In genomic region chr10:119725363-119725762, GRCm38 (mm10) we compare ENCODE assay signal across 26 mouse cellular contexts.
DNase-seq lines count a peak whose midpoint lies in the region; ATAC-seq lines count a peak whose summit lies in the region.
"Had no signal": no experiment of that assay in that cellular context is flagged by ENCODE, and none has a peak within 500 bp of the region (broad histone marks: within the 10 kb centered on the region; RNA-seq: fewer than 3 reads in every experiment).

No protein-coding gene starts in this region.

- peaks cover 43% of the 10 kb centered on the region for H3K4me1 ChIP-seq in hindbrain, embryonic 10.5 days (replicated peaks)
- peaks cover 24% of the 10 kb centered on the region for H3K4me1 ChIP-seq in hindbrain, embryonic 14.5 days (replicated peaks; ENCODE audit: control insufficient read depth, insufficient read depth, low read length)
- H3K4me1 ChIP-seq in neural tube, embryonic 14.5 days (ENCODE audit: control insufficient read depth, insufficient read depth, low read length) = peaks cover 14% of the 10 kb centered on the region; the same call in 1 of the 2 replicates
- peaks cover 38% of the 10 kb centered on the region for H3K4me1 ChIP-seq in neural tube, embryonic 15.5 days
- peaks cover 47% of the 10 kb centered on the region for H3K4me1 ChIP-seq in hindbrain, embryonic 13.5 days (replicated peaks)

- DNase-seq in hindbrain, embryonic 10.5 days (ENCODE audit: low spot score) = no peak
- no peak for DNase-seq in hindbrain, embryonic 14.5 days (ENCODE audit: low spot score)
- peak; percentile 43 for DNase-seq in retina, postnatal 1 day
- DNase-seq in ovary, postnatal 10 days (ENCODE audit: low spot score) = no peak
- DNase-seq in ovary, postnatal 14 days (ENCODE audit: low spot score) = no peak
- DNase-seq: adrenal gland, adult 2 months; B cell, adult 2 months; cerebellum, adult 11 months; cerebellum, adult 2 months; cerebellum, adult 9-11 months; cerebellum, postnatal 25 days; gastrocnemius, postnatal 10 days; gastrocnemius, postnatal 36 days; heart, postnatal 4 days had no signal

- no peak overlapping the region for H3K4me3 ChIP-seq in hindbrain, embryonic 10.5 days
- H3K4me3 ChIP-seq in hindbrain, embryonic 14.5 days (replicated peaks; ENCODE audit: low read length) = no peak overlapping the region
- no peak overlapping the region for H3K4me3 ChIP-seq in neural tube, embryonic 14.5 days (ENCODE audit: low read depth, low read length)
- no peak overlapping the region for H3K4me3 ChIP-seq in neural tube, embryonic 15.5 days (replicated peaks)
- no peak overlapping the region for H3K4me3 ChIP-seq in hindbrain, embryonic 13.5 days
- H3K4me3 ChIP-seq: erythroblast, embryonic 14.5 days; forebrain, embryonic 12.5 days; forebrain, embryonic 15.5 days; heart, adult 2 months; heart, embryonic 10.5 days; heart, embryonic 13.5 days had no signal

- peak overlapping the region; percentile 59; the same call in 1 of the 2 replicates for H3K27ac ChIP-seq in hindbrain, embryonic 10.5 days
- no peak overlapping the region for H3K27ac ChIP-seq in hindbrain, embryonic 14.5 days
- H3K27ac ChIP-seq in neural tube, embryonic 14.5 days (ENCODE audit: low read depth, low read length) = no peak overlapping the region
- H3K27ac ChIP-seq in neural tube, embryonic 15.5 days (replicated peaks) = no peak overlapping the region
- H3K27ac ChIP-seq in hindbrain, embryonic 13.5 days = 0 out of 2 replicates have a peak overlapping the region, but pooled peaks have one; percentile 37
- H3K27ac ChIP-seq: forebrain, embryonic 12.5 days; forebrain, embryonic 15.5 days; heart, adult 2 months; heart, embryonic 10.5 days; heart, embryonic 13.5 days had no signal

- no peaks in the 10 kb centered on the region for H3K36me3 ChIP-seq in hindbrain, embryonic 10.5 days
- H3K36me3 ChIP-seq in hindbrain, embryonic 14.5 days (replicated peaks; ENCODE audit: control insufficient read depth, insufficient read depth) = no peaks in the 10 kb centered on the region
- H3K36me3 ChIP-seq in neural tube, embryonic 14.5 days (ENCODE audit: control insufficient read depth, insufficient read depth, low read length) = no peaks in the 10 kb centered on the region
- no peaks in the 10 kb centered on the region for H3K36me3 ChIP-seq in neural tube, embryonic 15.5 days
- no peaks in the 10 kb centered on the region for H3K36me3 ChIP-seq in hindbrain, embryonic 13.5 days
- H3K36me3 ChIP-seq: forebrain, embryonic 12.5 days; forebrain, embryonic 15.5 days; G1E; heart, embryonic 10.5 days; heart, embryonic 13.5 days had no signal

- no peak overlapping the region for H3K4me2 ChIP-seq in hindbrain, embryonic 14.5 days (replicated peaks)
- no peak overlapping the region for H3K4me2 ChIP-seq in neural tube, embryonic 14.5 days (ENCODE audit: low read depth, low read length)
- no peak overlapping the region for H3K4me2 ChIP-seq in neural tube, embryonic 15.5 days
- no peak overlapping the region for H3K4me2 ChIP-seq in hindbrain, embryonic 13.5 days
- H3K4me2 ChIP-seq: forebrain, embryonic 12.5 days; forebrain, embryonic 15.5 days; heart, embryonic 13.5 days had no signal

- 64% methylated on average over 5 of the region's 5 CpGs for WGBS in hindbrain, embryonic 10.5 days
- 49% methylated on average over 5 of the region's 5 CpGs for WGBS in hindbrain, embryonic 14.5 days
- 44% methylated on average over 5 of the region's 5 CpGs for WGBS in neural tube, embryonic 14.5 days
- 41% methylated on average over 5 of the region's 5 CpGs for WGBS in neural tube, embryonic 15.5 days
- WGBS in hindbrain, embryonic 13.5 days = 39% methylated on average over 5 of the region's 5 CpGs

- no peak for ATAC-seq in hindbrain, embryonic 14.5 days (ENCODE audit: low FRiP score)
- peak; percentile 39; the same call in 1 of the 2 replicates for ATAC-seq in neural tube, embryonic 14.5 days (ENCODE audit: low read depth)
- no peak for ATAC-seq in neural tube, embryonic 15.5 days (ENCODE audit: low FRiP score)
- ATAC-seq in hindbrain, embryonic 13.5 days (ENCODE audit: low FRiP score) = no peak
- ATAC-seq: forebrain, embryonic 15.5 days; intestine, postnatal 0 days had no signal

- no peaks in the 10 kb centered on the region for H3K9me3 ChIP-seq in hindbrain, embryonic 10.5 days
- H3K9me3 ChIP-seq in hindbrain, embryonic 14.5 days (ENCODE audit: control insufficient read depth, low read length) = no peaks in the 10 kb centered on the region
- no peaks in the 10 kb centered on the region for H3K9me3 ChIP-seq in neural tube, embryonic 14.5 days (ENCODE audit: control insufficient read depth, low read length)
- H3K9me3 ChIP-seq in neural tube, embryonic 15.5 days (replicated peaks) = no peaks in the 10 kb centered on the region
- no peaks in the 10 kb centered on the region for H3K9me3 ChIP-seq in hindbrain, embryonic 13.5 days
- H3K9me3 ChIP-seq: forebrain, embryonic 12.5 days; forebrain, embryonic 15.5 days; heart, embryonic 10.5 days; heart, embryonic 13.5 days had no signal

- no peaks in the 10 kb centered on the region for H3K27me3 ChIP-seq in hindbrain, embryonic 10.5 days (ENCODE audit: insufficient read depth, poor library complexity, severe bottlenecking)
- no peaks in the 10 kb centered on the region for H3K27me3 ChIP-seq in hindbrain, embryonic 14.5 days (ENCODE audit: control insufficient read depth, insufficient read depth, low read length)
- no peaks in the 10 kb centered on the region for H3K27me3 ChIP-seq in neural tube, embryonic 14.5 days (ENCODE audit: control insufficient read depth, insufficient read depth, low read length)
- H3K27me3 ChIP-seq in neural tube, embryonic 15.5 days (replicated peaks) = no peaks in the 10 kb centered on the region
- no peaks in the 10 kb centered on the region for H3K27me3 ChIP-seq in hindbrain, embryonic 13.5 days
- H3K27me3 ChIP-seq: CH12.LX; forebrain, embryonic 12.5 days; forebrain, embryonic 15.5 days; heart, embryonic 13.5 days had no signal

- H3K9ac ChIP-seq in hindbrain, embryonic 14.5 days = no peak overlapping the region
- no peak overlapping the region for H3K9ac ChIP-seq in neural tube, embryonic 14.5 days (replicated peaks; ENCODE audit: low read depth, low read length)
- no peak overlapping the region for H3K9ac ChIP-seq in neural tube, embryonic 15.5 days (replicated peaks)
- no peak overlapping the region for H3K9ac ChIP-seq in hindbrain, embryonic 13.5 days
- H3K9ac ChIP-seq: forebrain, embryonic 12.5 days; forebrain, embryonic 15.5 days; heart, embryonic 13.5 days had no signal

Comparison
In these comparisons a context has a peak if more than half of its experiments do, and no peak if none do; other contexts are left out.
1. H3K27ac ChIP-seq: peak in hindbrain, embryonic 10.5 days (single experiment) and hindbrain, embryonic 13.5 days (single experiment); none in hindbrain, embryonic 14.5 days (single experiment), neural tube, embryonic 14.5 days (single experiment) and neural tube, embryonic 15.5 days (single experiment).